Mouse (Mus musculus) lung, embryonic 15.5 days (tissue): ENCODE data around the gene Hoxb9. TPM values are rescaled to one million over a fixed set of nuclear protein-coding genes. Genes with fewer than 3 reads are reported as not detected.

Source experiments
- ATAC-seq: fragments of 200-750 bp; cut with Nextera tagmentation; 2 replicates; pipeline ENCODE4 v1.8.0; 2017; ENCODE audit warnings: moderate number of reproducible peaks, borderline replicate concordance; ENCODE audit not compliant: low FRiP score, low TSS enrichment; ENCODE audit errors: extremely low read depth
- H3K27ac ChIP-seq: fragments of 300-500 bp; sonication (generic); 2 replicates; pipeline ENCODE4 v1.5.1; 2015; ENCODE audit warnings: moderate library complexity, mild to moderate bottlenecking, inconsistent platforms
- H3K27me3 ChIP-seq: fragments of 300-500 bp; sonication (generic); 2 replicates; pipeline ENCODE4 v1.6.1; 2015; ENCODE audit warnings: inconsistent platforms
- H3K36me3 ChIP-seq: fragments of 300-500 bp; sonication (generic); 2 replicates; pipeline ENCODE4 v1.6.1; 2015; ENCODE audit warnings: inconsistent platforms
- H3K4me1 ChIP-seq: fragments of 300-500 bp; sonication (generic); 2 replicates; pipeline ENCODE4 v1.6.1; 2015; ENCODE audit warnings: inconsistent platforms
- H3K4me2 ChIP-seq: fragments of 300-500 bp; sonication (generic); 2 replicates; pipeline ENCODE4 v1.6.1; 2015; ENCODE audit warnings: inconsistent platforms, mild to moderate bottlenecking, moderate library complexity
- H3K4me3 ChIP-seq: fragments of 300-500 bp; sonication (generic); 2 replicates; pipeline ENCODE4 v1.5.1; 2015; ENCODE audit warnings: mild to moderate bottlenecking, inconsistent platforms
- H3K9ac ChIP-seq: fragments of 300-500 bp; sonication (generic); 2 replicates; pipeline ENCODE4 v1.6.1; 2015; ENCODE audit warnings: inconsistent platforms
- H3K9me3 ChIP-seq: fragments of 300-500 bp; sonication (generic); 2 replicates; pipeline ENCODE4 v1.6.1; 2016; ENCODE audit warnings: inconsistent platforms
- WGBS: fragments of 180-500 bp; shearing (Covaris S2); methylation state at CpG from one replicate; pipeline ENCODE4 v1.1.7; 2015; 5-methylcytosine and 5-hydroxymethylcytosine counted together
- polyA plus RNA-seq: library from polyadenylated mRNA; unstranded; fragments of >200 nt; fragmentation: Nextera tagmentation; extraction: Ambion mirVana; gene quantifications from 2 replicates; pipeline ENCODE4 v1.2.1, GENCODE M21; 2015

Hoxb9 gene
- 0.25 and 0.27 TPM in 2 replicates for polyA plus RNA-seq

GRCm38 (mm10) chr11:96270996-96271540 is at the start of gene Hoxb9:
Hoxb9 (plus strand) TSS chr11:96271457.
- no peaks in the 10 kb centered on the region for H3K36me3 ChIP-seq
- ATAC-seq: no peak
- H3K4me3 ChIP-seq: peak within 1 kb of the TSS; percentile 36
- H3K4me2 ChIP-seq: peak within 1 kb of the TSS; percentile 57
- H3K27ac ChIP-seq: no peak within 1 kb of the TSS
- H3K9ac ChIP-seq: no peak within 1 kb of the TSS
- H3K9me3 ChIP-seq: no peaks in the 10 kb centered on the region
- peaks cover 99% of the 10 kb centered on the region for H3K27me3 ChIP-seq
- peaks cover 34% of the 10 kb centered on the region for H3K4me1 ChIP-seq
- WGBS: under 1% methylated on average over 36 of the region's 40 CpGs

- 43% methylated on average over 2 of the region's 2 CpGs for WGBS
- Histone ChIP-seq H3K9ac (no peak overlapping the region), H3K9me3 (no peaks in the 10 kb centered on the region), H3K4me2 (no peak overlapping the region), H3K27ac (no peak overlapping the region), H3K36me3 (no peaks in the 10 kb centered on the region), H3K4me3 (no peak overlapping the region), H3K4me1 (no peaks in the 10 kb centered on the region), H3K27me3 (no peaks in the 10 kb centered on the region)
- ATAC-seq: no peak
Observed at GRCm38 (mm10) chr11:96223813-96224212, 47.4 kb upstream of the Hoxb9 start.

GRCm38 (mm10) chr11:96227676-96228075 is 43.6 kb upstream of the Hoxb9 start:
- 68% methylated on average over 9 of the region's 9 CpGs for WGBS

GRCm38 (mm10) chr11:96234906-96235305 is 36.4 kb upstream of the Hoxb9 start:
- Histone ChIP-seq H3K27ac (no peak overlapping the region), H3K9me3 (no peaks in the 10 kb centered on the region), H3K36me3 (no peaks in the 10 kb centered on the region), H3K4me1 (no peaks in the 10 kb centered on the region), H3K4me3 (no peak overlapping the region), H3K4me2 (no peak overlapping the region), H3K27me3 (peaks cover 63% of the 10 kb centered on the region), H3K9ac (no peak overlapping the region)
- ATAC-seq: no peak
- 3% methylated on average over 12 of the region's 12 CpGs for WGBS

More at GRCm38 (mm10) chr11:96227676-96228075, 43.6 kb upstream of the Hoxb9 start:
- H3K27ac ChIP-seq: no peak overlapping the region
- no peaks in the 10 kb centered on the region for H3K36me3 ChIP-seq
- H3K4me2 ChIP-seq: no peak overlapping the region
- no peaks in the 10 kb centered on the region for H3K4me1 ChIP-seq
- H3K4me3 ChIP-seq: no peak overlapping the region
- H3K27me3 ChIP-seq: peaks cover 18% of the 10 kb centered on the region
- H3K9me3 ChIP-seq: no peaks in the 10 kb centered on the region
- no peak overlapping the region for H3K9ac ChIP-seq
- no peak for ATAC-seq

- Histone ChIP-seq H3K9me3 (no peaks in the 10 kb centered on the region), H3K4me1 (no peaks in the 10 kb centered on the region), H3K27ac (no peak overlapping the region), H3K27me3 (peaks cover 57% of the 10 kb centered on the region), H3K4me2 (no peak overlapping the region), H3K9ac (no peak overlapping the region), H3K36me3 (no peaks in the 10 kb centered on the region), H3K4me3 (no peak overlapping the region)
- WGBS: 1% methylated on average over 7 of the region's 7 CpGs
- ATAC-seq: no peak
Observed at GRCm38 (mm10) chr11:96240211-96240610, 31.0 kb upstream of the Hoxb9 start.

GRCm38 (mm10) chr11:96250901-96251300 is 20.4 kb upstream of the Hoxb9 start:
- Histone ChIP-seq H3K9ac (no peak overlapping the region), H3K27me3 (peaks cover 98% of the 10 kb centered on the region), H3K4me1 (0 out of 2 replicates have a peak, but pooled peaks cover 8% of the 10 kb centered on the region), H3K36me3 (no peaks in the 10 kb centered on the region), H3K4me3 (peak overlapping the region; percentile 22; the same call in 1 of the 2 replicates), H3K4me2 (no peak overlapping the region; the same call in 1 of the 2 replicates), H3K27ac (no peak overlapping the region), H3K9me3 (no peaks in the 10 kb centered on the region)
- ATAC-seq: no peak
- 0% methylated on average over 14 of the region's 14 CpGs for WGBS

- peak overlapping the region; percentile 13; the same call in 1 of the 2 replicates for H3K4me2 ChIP-seq
- no peak overlapping the region for H3K9ac ChIP-seq
- ATAC-seq: no peak
- no peak overlapping the region for H3K27ac ChIP-seq
- H3K27me3 ChIP-seq: peaks cover 98% of the 10 kb centered on the region
- no peaks in the 10 kb centered on the region for H3K9me3 ChIP-seq
- WGBS: 2% methylated on average over 46 of the region's 46 CpGs
- H3K36me3 ChIP-seq: no peaks in the 10 kb centered on the region
- H3K4me3 ChIP-seq: peak overlapping the region; percentile 22
- H3K4me1 ChIP-seq: 0 out of 2 replicates have a peak, but pooled peaks cover 8% of the 10 kb centered on the region
Observed at GRCm38 (mm10) chr11:96251480-96252031, 19.7 kb upstream of the Hoxb9 start.

- H3K27me3 ChIP-seq: peaks cover 100% of the 10 kb centered on the region
- no peak overlapping the region for H3K4me2 ChIP-seq
- 4% methylated on average over 12 of the region's 12 CpGs for WGBS
- no peak overlapping the region for H3K27ac ChIP-seq
- H3K36me3 ChIP-seq: no peaks in the 10 kb centered on the region
- H3K9me3 ChIP-seq: no peaks in the 10 kb centered on the region
- H3K4me1 ChIP-seq: 0 out of 2 replicates have a peak, but pooled peaks cover 8% of the 10 kb centered on the region
- H3K4me3 ChIP-seq: peak overlapping the region; percentile 9; the same call in 1 of the 2 replicates
- H3K9ac ChIP-seq: no peak overlapping the region
- ATAC-seq: no peak
Observed at GRCm38 (mm10) chr11:96252541-96253120, 18.6 kb upstream of the Hoxb9 start.

- H3K4me1 ChIP-seq: 0 out of 2 replicates have a peak, but pooled peaks cover 8% of the 10 kb centered on the region
- no peak overlapping the region for H3K9ac ChIP-seq
- no peak overlapping the region for H3K27ac ChIP-seq
Observed at GRCm38 (mm10) chr11:96254221-96254620, 17.0 kb upstream of the Hoxb9 start.

GRCm38 (mm10) chr11:96255111-96255995 is 15.9 kb upstream of the Hoxb9 start:
- Histone ChIP-seq H3K4me3 (no peak overlapping the region), H3K36me3 (no peaks in the 10 kb centered on the region), H3K27me3 (peaks cover 100% of the 10 kb centered on the region), H3K4me1 (peaks cover 11% of the 10 kb centered on the region), H3K9me3 (no peaks in the 10 kb centered on the region), H3K27ac (no peak overlapping the region), H3K9ac (no peak overlapping the region), H3K4me2 (0 out of 2 replicates have a peak overlapping the region, but pooled peaks have one; percentile 13)
- ATAC-seq: no peak
- WGBS: 3% methylated on average over 39 of the region's 39 CpGs

More at GRCm38 (mm10) chr11:96254221-96254620, 17.0 kb upstream of the Hoxb9 start:
- 2% methylated on average over 11 of the region's 11 CpGs for WGBS
- Histone ChIP-seq H3K9me3 (no peaks in the 10 kb centered on the region), H3K4me3 (no peak overlapping the region), H3K4me2 (no peak overlapping the region), H3K27me3 (peaks cover 100% of the 10 kb centered on the region), H3K36me3 (no peaks in the 10 kb centered on the region)
- ATAC-seq: no peak

GRCm38 (mm10) chr11:96255996-96256445 is 15.2 kb upstream of the Hoxb9 start:
- Histone ChIP-seq H3K4me2 (no peak overlapping the region), H3K4me1 (peaks cover 14% of the 10 kb centered on the region), H3K36me3 (no peaks in the 10 kb centered on the region), H3K9ac (no peak overlapping the region), H3K27ac (no peak overlapping the region), H3K9me3 (no peaks in the 10 kb centered on the region), H3K4me3 (no peak overlapping the region), H3K27me3 (peaks cover 100% of the 10 kb centered on the region)
- no peak for ATAC-seq
- WGBS: 3% methylated on average over 14 of the region's 14 CpGs
